Mouse (Mus musculus) forebrain, embryonic 14.5 days (tissue): ENCODE results near the gene Prm2. TPM values are rescaled to one million over a fixed set of nuclear protein-coding genes. Genes with fewer than 3 reads are reported as not detected.

Experiments
- ATAC-seq: fragments of 200-750 bp; cut with Nextera tagmentation; 2 replicates; pipeline ENCODE4 v1.8.0; 2017; ENCODE audit warnings: mild to moderate bottlenecking, moderate library complexity
- DNase-seq: peaks from one replicate; pipeline ENCODE4 v3.0.0-alpha.2; 2015; ENCODE audit warnings: low spot score
- H3K27ac ChIP-seq: fragments of 300-500 bp; sonication (generic); 2 replicates; pipeline ENCODE4 v1.5.1; 2014; ENCODE audit warnings: low read depth, mild to moderate bottlenecking, control low read depth, low read length, moderate library complexity
- H3K27me3 ChIP-seq: fragments of 300-500 bp; sonication (generic); replicated peaks from 2 replicates; pipeline ENCODE4 v1.6.1; 2014; ENCODE audit warnings: low read length, control low read depth, mixed read lengths; ENCODE audit not compliant: control insufficient read depth, insufficient read depth
- H3K36me3 ChIP-seq: fragments of 300-500 bp; sonication (generic); 2 replicates; pipeline ENCODE4 v1.6.1; 2014; ENCODE audit warnings: low read length, control low read depth; ENCODE audit not compliant: control insufficient read depth, insufficient read depth
- H3K4me1 ChIP-seq: fragments of 300-500 bp; sonication (generic); 2 replicates; pipeline ENCODE4 v1.6.1; 2014; ENCODE audit warnings: antibody characterized with exemption, low read length, control low read depth; ENCODE audit not compliant: control insufficient read depth, insufficient read depth
- H3K4me2 ChIP-seq: fragments of 300-500 bp; sonication (generic); 2 replicates; pipeline ENCODE4 v1.6.1; 2014; ENCODE audit warnings: mild to moderate bottlenecking, control low read depth, low read length
- H3K4me3 ChIP-seq: fragments of 300-500 bp; sonication (generic); 2 replicates; pipeline ENCODE4 v1.5.1; 2014; ENCODE audit warnings: low read depth, low read length, control low read depth
- H3K9ac ChIP-seq: fragments of 300-500 bp; sonication (generic); 2 replicates; pipeline ENCODE4 v1.6.1; 2014; ENCODE audit warnings: mild to moderate bottlenecking, low read length, control low read depth, moderate library complexity
- H3K9me3 ChIP-seq: fragments of 300-500 bp; sonication (generic); replicated peaks from 2 replicates; pipeline ENCODE4 v1.6.1; 2016; ENCODE audit warnings: low read length, control low read depth, mixed read lengths; ENCODE audit not compliant: control insufficient read depth
- WGBS: fragments of 180-500 bp; shearing (Covaris S2); extraction: QIAGEN DNeasy Blood & Tissue Kit; methylation state at CpG from one replicate; pipeline ENCODE4 v1.1.7; 2014; 5-methylcytosine and 5-hydroxymethylcytosine counted together
- polyA plus RNA-seq: library from polyadenylated mRNA; unstranded; fragments of >200 nt; fragmentation: Nextera tagmentation; extraction: Ambion mirVana; gene quantifications from 2 replicates; pipeline ENCODE4 v1.2.1, GENCODE M21; 2014

Gene Prm2
- polyA plus RNA-seq, 1 experiment from 2014 or later, result not detected

- Histone ChIP-seq H3K4me3 (no peak overlapping the region), H3K36me3 (no peaks in the 10 kb centered on the region), H3K9ac (no peak overlapping the region), H3K27me3 (0 out of 2 replicates have a peak, but pooled peaks cover 2% of the 10 kb centered on the region), H3K4me1 (0 out of 2 replicates have a peak, but pooled peaks cover 5% of the 10 kb centered on the region), H3K9me3 (no peaks in the 10 kb centered on the region), H3K27ac (no peak overlapping the region), H3K4me2 (no peak overlapping the region)
- DNase-seq (no peak), ATAC-seq (no peak)
- WGBS, result 95% methylated on average over 3 of the region's 3 CpGs
Observed at GRCm38 (mm10) chr16:10836388-10836787, 40.5 kb upstream of the Prm2 start.

- peak within 1 kb of the TSS; percentile 77 for H3K4me3 ChIP-seq
- 0 out of 2 replicates have a peak, but pooled peaks cover 2% of the 10 kb centered on the region for H3K27me3 ChIP-seq
- 0 out of 2 replicates have a peak, but pooled peaks cover 5% of the 10 kb centered on the region for H3K4me1 ChIP-seq
- no peak within 1 kb of the TSS for H3K27ac ChIP-seq
- H3K36me3 ChIP-seq, result no peaks in the 10 kb centered on the region
- DNase-seq (peak; percentile 92), ATAC-seq (peak; percentile 98)
- peak within 1 kb of the TSS; percentile 68 for H3K9ac ChIP-seq
- H3K4me2 ChIP-seq, result peak within 1 kb of the TSS; percentile 93
- under 1% methylated on average over 68 of the region's 69 CpGs for WGBS
- H3K9me3 ChIP-seq, result no peaks in the 10 kb centered on the region
Observed at GRCm38 (mm10) chr16:10834911-10835587, 39.1 kb upstream of the Prm2 start, which contains the start of gene Rmi2. Gene Rmi2, plus strand, starts transcription at chr16:10835059.

- Histone ChIP-seq H3K4me1 (0 out of 2 replicates have a peak, but pooled peaks cover 5% of the 10 kb centered on the region), H3K27ac (no peak overlapping the region), H3K36me3 (no peaks in the 10 kb centered on the region), H3K27me3 (0 out of 2 replicates have a peak, but pooled peaks cover 2% of the 10 kb centered on the region), H3K9ac (peak overlapping the region; percentile 68; the same call in 1 of the 2 replicates), H3K4me3 (peak overlapping the region; percentile 77), H3K4me2 (peak overlapping the region; percentile 93), H3K9me3 (no peaks in the 10 kb centered on the region)
- DNase-seq (no peak), ATAC-seq (peak; percentile 5; the same call in 1 of the 2 replicates)
- 8% methylated on average over 12 of the region's 12 CpGs for WGBS
Observed at GRCm38 (mm10) chr16:10834542-10834910, 38.6 kb upstream of the Prm2 start.

- no peak overlapping the region for H3K9ac ChIP-seq
- 85% methylated on average over 4 of the region's 4 CpGs for WGBS
- no peaks in the 10 kb centered on the region for H3K4me1 ChIP-seq
- DNase-seq (no peak), ATAC-seq (no peak)
- no peaks in the 10 kb centered on the region for H3K27me3 ChIP-seq
- no peaks in the 10 kb centered on the region for H3K36me3 ChIP-seq
- H3K9me3 ChIP-seq, result no peaks in the 10 kb centered on the region
- no peak overlapping the region for H3K4me3 ChIP-seq
- no peak overlapping the region for H3K4me2 ChIP-seq
- no peak overlapping the region for H3K27ac ChIP-seq
Observed at GRCm38 (mm10) chr16:10828461-10828805, 32.5 kb upstream of the Prm2 start.

DNA sequence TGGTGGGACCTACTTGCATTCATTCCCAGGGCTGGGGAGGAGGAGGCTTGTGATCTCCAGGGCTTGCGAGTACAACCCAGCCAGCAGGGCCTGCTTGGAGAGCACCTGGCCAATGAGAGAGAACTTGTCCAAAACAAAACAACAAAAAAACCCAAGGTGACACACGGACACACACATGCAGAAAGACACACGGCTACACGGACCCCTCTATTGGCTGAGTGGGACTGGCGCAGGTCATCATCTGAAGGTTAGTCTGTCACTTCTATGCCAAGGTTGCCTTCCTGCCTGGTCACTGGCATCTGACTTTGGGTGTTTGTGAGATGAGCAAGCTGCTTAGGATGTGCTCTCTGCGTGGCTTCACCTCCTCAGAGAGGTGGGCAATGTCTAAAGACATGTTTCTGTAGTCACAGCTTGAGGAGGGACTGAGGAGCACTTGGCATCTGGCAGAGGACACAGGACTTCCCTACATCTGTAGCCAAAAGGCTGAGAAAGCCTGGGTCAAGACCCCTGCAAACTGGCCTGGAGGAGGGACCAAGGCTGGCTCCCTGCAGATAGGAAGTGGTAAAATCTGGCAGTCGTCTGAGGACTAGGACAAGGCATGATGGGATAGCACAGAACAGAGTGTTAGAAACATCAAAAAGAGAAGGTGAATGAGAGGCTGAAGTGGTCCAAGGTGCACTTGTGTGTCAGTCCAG, 32.0 kb upstream of the Prm2 start:
- no peak overlapping the region for H3K9ac ChIP-seq

GRCm38 (mm10) chr16:10827269-10827668, 31.3 kb upstream of the Prm2 start:
- Histone ChIP-seq H3K4me2 (no peak overlapping the region), H3K27ac (no peak overlapping the region), H3K27me3 (no peaks in the 10 kb centered on the region), H3K36me3 (no peaks in the 10 kb centered on the region), H3K4me3 (no peak overlapping the region), H3K9ac (no peak overlapping the region), H3K9me3 (no peaks in the 10 kb centered on the region), H3K4me1 (no peaks in the 10 kb centered on the region)
- 93% methylated on average over 9 of the region's 9 CpGs for WGBS
- DNase-seq (no peak), ATAC-seq (no peak)

More for the DNA sequence above, 32.0 kb upstream of the Prm2 start:
- DNase-seq (no peak), ATAC-seq (no peak)
- Histone ChIP-seq H3K27me3 (no peaks in the 10 kb centered on the region), H3K27ac (no peak overlapping the region), H3K4me1 (no peaks in the 10 kb centered on the region), H3K9me3 (no peaks in the 10 kb centered on the region), H3K36me3 (no peaks in the 10 kb centered on the region), H3K4me2 (no peak overlapping the region), H3K4me3 (no peak overlapping the region)
- 80% methylated on average over 7 of the region's 7 CpGs for WGBS

GRCm38 (mm10) chr16:10825840-10826239, 29.9 kb upstream of the Prm2 start:
- DNase-seq, result no peak
- Histone ChIP-seq H3K9ac (no peak overlapping the region), H3K27ac (no peak overlapping the region), H3K4me2 (no peak overlapping the region), H3K9me3 (no peaks in the 10 kb centered on the region), H3K4me3 (no peak overlapping the region), H3K4me1 (no peaks in the 10 kb centered on the region), H3K36me3 (no peaks in the 10 kb centered on the region), H3K27me3 (no peaks in the 10 kb centered on the region)
- WGBS, result 88% methylated on average over 4 of the region's 4 CpGs
- no peak for ATAC-seq

DNA sequence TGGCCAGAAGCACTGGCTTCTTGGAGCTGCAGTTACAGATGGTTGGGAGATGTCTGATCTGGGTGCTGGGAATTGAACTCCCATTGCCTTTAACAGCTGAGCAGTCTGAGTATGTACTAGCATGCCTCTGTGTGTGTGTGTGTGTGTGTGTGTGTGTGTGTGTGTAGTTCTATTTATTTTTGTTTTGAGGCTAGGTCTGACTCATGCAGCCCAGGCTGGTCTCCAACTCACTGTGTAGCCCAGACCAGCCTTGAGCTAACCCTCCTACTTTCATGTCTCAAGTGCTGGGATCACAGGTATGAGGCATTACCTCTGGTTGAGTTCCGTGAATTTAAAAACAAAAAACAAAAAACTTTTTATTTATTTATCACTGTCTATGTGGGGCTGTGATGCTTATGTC, 28.6 kb upstream of the Prm2 start:
- H3K4me3 ChIP-seq, result no peak overlapping the region
- no peaks in the 10 kb centered on the region for H3K27me3 ChIP-seq
- no peak overlapping the region for H3K4me2 ChIP-seq
- DNase-seq (no peak), ATAC-seq (no peak)
- H3K36me3 ChIP-seq, result no peaks in the 10 kb centered on the region
- no peak overlapping the region for H3K27ac ChIP-seq
- no peaks in the 10 kb centered on the region for H3K9me3 ChIP-seq
- no peaks in the 10 kb centered on the region for H3K4me1 ChIP-seq
- H3K9ac ChIP-seq, result no peak overlapping the region
- WGBS, result 84% methylated on average over 1 of the region's 1 CpGs

- no peak overlapping the region for H3K4me2 ChIP-seq
- no peaks in the 10 kb centered on the region for H3K27me3 ChIP-seq
- no peaks in the 10 kb centered on the region for H3K9me3 ChIP-seq
- H3K4me1 ChIP-seq, result no peaks in the 10 kb centered on the region
- no peak overlapping the region for H3K4me3 ChIP-seq
- DNase-seq (no peak), ATAC-seq (no peak)
- no peak overlapping the region for H3K27ac ChIP-seq
- 76% methylated on average over 4 of the region's 4 CpGs for WGBS
- H3K9ac ChIP-seq, result no peak overlapping the region
- H3K36me3 ChIP-seq, result no peaks in the 10 kb centered on the region
Observed at GRCm38 (mm10) chr16:10821387-10821786, 25.5 kb upstream of the Prm2 start.
